Mouse (Mus musculus) CH12.LX (cell line): Measurements from ENCODE around the gene 1700056E22Rik.

Source experiments
- CHD1 ChIP-seq: IDR thresholded peaks from 2 replicates; pipeline ENCODE4 v1.6.1; 2012; ENCODE audit warnings: low read depth, low read length, improper control_type of control experiment, inconsistent platforms
- CTCF ChIP-seq, 2 experiments: IDR thresholded peaks in 1 of 2; conservative IDR thresholded peaks in 1 of 2; 2 replicates each; pipeline ENCODE4 v1.5.1; 2011 to 2012; ENCODE audit warnings: low read depth in 2 of 2, low read length in 2 of 2, improper control_type of control experiment in 1 of 2, inconsistent platforms in 1 of 2, mild to moderate bottlenecking in 1 of 2, moderate library complexity in 1 of 2
- E2F4 ChIP-seq: IDR thresholded peaks from 2 replicates; pipeline ENCODE4 v1.6.1; 2011; ENCODE audit warnings: low read depth, low read length, improper control_type of control experiment; ENCODE audit not compliant: insufficient replicate concordance
- EP300 ChIP-seq: IDR thresholded peaks from 2 replicates; pipeline ENCODE4 v1.6.1; 2011; ENCODE audit warnings: low read length, improper control_type of control experiment
- ETS1 ChIP-seq: conservative IDR thresholded peaks from 2 replicates; pipeline ENCODE4 v1.6.1; 2012; ENCODE audit warnings: low read depth, mild to moderate bottlenecking, inconsistent platforms, low read length, improper control_type of control experiment, moderate library complexity
- GABPA ChIP-seq: IDR thresholded peaks from 2 replicates; pipeline ENCODE4 v1.6.1; 2012; ENCODE audit warnings: low read depth, low read length, improper control_type of control experiment, inconsistent platforms; ENCODE audit not compliant: insufficient replicate concordance
- HCFC1 ChIP-seq: IDR thresholded peaks from 2 replicates; pipeline ENCODE4 v1.6.1; 2012; ENCODE audit warnings: low read depth, mild to moderate bottlenecking, inconsistent platforms, low read length, improper control_type of control experiment
- POLR2A ChIP-seq: IDR thresholded peaks from 2 replicates; pipeline ENCODE4 v1.6.1; 2011; ENCODE audit warnings: low read depth, mild to moderate bottlenecking, improper control_type of control experiment, low read length
- ZC3H11A ChIP-seq: IDR thresholded peaks from 2 replicates; pipeline ENCODE4 v1.6.1; 2012; ENCODE audit warnings: low read depth, mild to moderate bottlenecking, inconsistent platforms, low read length, improper control_type of control experiment

DNA sequence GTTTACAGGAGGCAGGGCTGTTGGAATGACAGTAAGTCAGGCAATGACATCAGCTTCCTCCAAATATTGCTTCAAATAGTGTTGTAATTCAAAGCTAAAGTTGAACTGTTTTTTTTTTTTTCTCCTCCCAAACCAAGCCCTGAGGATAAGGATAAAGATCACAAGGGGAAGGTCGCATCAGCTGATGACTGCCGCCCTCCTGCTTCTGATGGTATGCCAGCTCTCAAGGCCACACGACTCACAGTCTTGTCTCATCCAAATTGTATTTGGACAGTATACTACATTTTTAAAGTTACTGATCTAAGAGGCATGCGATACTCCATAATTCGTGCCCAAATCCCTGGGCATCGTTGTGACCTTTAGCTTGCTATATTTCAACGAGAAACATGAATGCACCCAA, 49.1 kb upstream of the 1700056E22Rik start:
- TF ChIP-seq ETS1 (no peak), HCFC1 (no peak), GABPA (no peak), CTCF (conservative IDR thresholded peaks at IDR 0.05 in 1 of 2, IDR thresholded peaks at IDR 0.05 in 1 of 2; ENCODE audit: low read depth in 2 of 2, low read length in 2 of 2) (no peak), CHD1 (no peak), ZC3H11A (no peak), POLR2A (no peak), EP300 (no peak), E2F4 (no peak)
